Mouse (Mus musculus): ENCODE results near the gene Cntn6. TPM values are rescaled to one million over a fixed set of nuclear protein-coding genes. Genes with fewer than 3 reads are reported as not detected.

Gene Cntn6
- polyA plus RNA-seq (2014; fragmentation: Illumina TruSeq; extraction: RNeasy Lipid Tissue Mini Kit (QIAGEN cat#74804); ENCODE audit: low read depth, low replicate concordance) = 1.2 TPM

DNA sequence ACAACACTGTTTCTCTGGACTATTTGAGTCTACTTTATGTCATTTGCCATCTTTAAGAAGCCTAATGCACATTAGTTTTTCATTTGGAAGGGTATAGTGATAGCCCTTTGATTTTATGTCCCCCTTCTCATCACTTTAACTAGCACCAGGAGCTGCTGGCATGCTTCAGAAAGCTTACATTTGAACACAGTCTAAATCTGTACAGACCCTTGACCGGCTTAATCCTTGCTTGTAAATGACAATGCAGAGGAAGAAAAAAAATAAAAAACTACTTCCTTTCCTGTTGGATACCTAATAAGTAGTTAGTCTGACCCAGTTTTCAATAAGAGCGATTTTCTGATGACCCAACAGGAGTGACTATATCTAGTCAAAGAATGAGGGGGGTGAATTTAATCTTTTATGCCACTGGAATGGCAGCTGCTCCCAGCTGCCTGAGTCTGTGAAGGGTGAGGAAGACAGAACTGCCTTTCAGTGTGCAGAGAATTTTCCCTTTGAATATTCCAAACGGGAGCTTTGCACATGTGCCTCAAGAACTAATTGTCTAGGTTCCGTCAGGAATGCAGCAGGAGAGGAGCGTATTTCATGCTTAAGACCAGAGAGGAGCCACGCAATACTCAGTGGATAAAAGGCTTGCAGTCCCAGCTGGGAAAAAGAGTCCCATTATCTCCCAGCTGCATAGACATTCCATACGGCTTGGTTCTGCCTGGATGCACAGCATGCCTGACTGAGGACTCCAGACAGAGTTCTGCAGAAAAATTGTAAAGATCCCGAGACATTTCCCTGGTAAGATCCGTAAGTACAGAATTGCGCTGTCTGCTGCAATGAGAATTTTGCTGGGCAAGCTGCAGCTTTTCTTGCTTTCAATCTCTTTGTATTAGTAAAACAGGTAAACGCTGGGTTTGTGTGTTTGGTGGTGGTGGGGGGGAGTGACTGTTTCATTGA, at the start of gene Cntn6:
Cntn6 (plus strand) TSS at position 301 of the 942 bp plus-strand sequence.

